ENCODE assay signal across 9 mouse cellular contexts in genomic region chr1:62707913-62708860, GRCm38 (mm10). TPM values are rescaled to one million over a fixed set of nuclear protein-coding genes. Genes with fewer than 3 reads are reported as not detected.
DNase-seq lines count a peak whose midpoint lies in the region; ATAC-seq and TF ChIP-seq lines count a peak whose summit lies in the region.
"Had no signal": no experiment of that assay in that cellular context is flagged by ENCODE, and none has a peak within 500 bp of the region (broad histone marks: within the 10 kb centered on the region; RNA-seq: fewer than 3 reads in every experiment).

No protein-coding gene starts in this region.

- no peak overlapping the region for H3K9ac ChIP-seq in heart, postnatal 0 days (replicated peaks; ENCODE audit: low read depth, low read length)
- no peak overlapping the region for H3K9ac ChIP-seq in liver, postnatal 0 days (replicated peaks)

- H3K36me3 ChIP-seq in E14TG2a.4 (ENCODE audit: insufficient read depth, low read length) = no peaks in the 10 kb centered on the region
- H3K36me3 ChIP-seq in heart, postnatal 0 days (replicated peaks; ENCODE audit: control insufficient read depth, insufficient read depth, low read length) = no peaks in the 10 kb centered on the region
- no peaks in the 10 kb centered on the region for H3K36me3 ChIP-seq in liver, postnatal 0 days (replicated peaks; ENCODE audit: insufficient read depth, low read length)

- H3K4me2 ChIP-seq in heart, postnatal 0 days (ENCODE audit: low read depth, low read length) = peak overlapping the region; percentile 90
- H3K4me2 ChIP-seq in liver, postnatal 0 days (ENCODE audit: low read depth, low read length) = peak overlapping the region; percentile 82; the same call in 1 of the 2 replicates

- peaks cover 64% of the 10 kb centered on the region for H3K4me1 ChIP-seq in E14TG2a.4 (replicated peaks; ENCODE audit: low read depth, low read length)
- H3K4me1 ChIP-seq in heart, postnatal 0 days (ENCODE audit: control insufficient read depth, insufficient read depth) = peaks cover 12% of the 10 kb centered on the region; the same call in 1 of the 2 replicates
- H3K4me1 ChIP-seq in liver, postnatal 0 days (ENCODE audit: insufficient read depth) = peaks cover 19% of the 10 kb centered on the region

- H3K4me3 ChIP-seq in E14TG2a.4 (replicated peaks; ENCODE audit: low read length) = peak overlapping the region; percentile 23; the same call in 1 of the 2 replicates
- H3K4me3 ChIP-seq in heart, postnatal 0 days (ENCODE audit: low read depth, low read length) = peak overlapping the region; percentile 60
- H3K4me3 ChIP-seq in liver, postnatal 0 days (ENCODE audit: low read depth, low read length) = no peak overlapping the region

- no peaks in the 10 kb centered on the region for H3K9me3 ChIP-seq in E14TG2a.4 (ENCODE audit: low read length)
- no peaks in the 10 kb centered on the region for H3K9me3 ChIP-seq in heart, postnatal 0 days (replicated peaks; ENCODE audit: control insufficient read depth, low read length)
- no peaks in the 10 kb centered on the region for H3K9me3 ChIP-seq in liver, postnatal 0 days (ENCODE audit: low read length)

- H3K27me3 ChIP-seq in E14TG2a.4 (ENCODE audit: insufficient read depth, low read length) = peaks cover 82% of the 10 kb centered on the region
- H3K27me3 ChIP-seq in heart, postnatal 0 days (ENCODE audit: control insufficient read depth, insufficient read depth, low read length) = peaks cover 19% of the 10 kb centered on the region
- H3K27me3 ChIP-seq in liver, postnatal 0 days (ENCODE audit: insufficient read depth, low read length) = peaks cover 64% of the 10 kb centered on the region

- ATAC-seq in heart, postnatal 0 days (ENCODE audit: insufficient read depth, low read depth) = no peak
- no peak for ATAC-seq in liver, postnatal 0 days
- ATAC-seq in erythroid progenitor cell, adult 5-6 weeks (replicated peaks; ENCODE audit: low FRiP score, poor library complexity, severe bottlenecking) = no peak

- intact Hi-C loops in heart, postnatal 10 days (cut with DNase I) = loop anchor here (10.0 kb wide), 1 partner anchor 1653 kb away; no protein-coding TSS in a partner anchor

- no peak for TF ChIP-seq CTCF in E14TG2a.4 (conservative IDR thresholded peaks at IDR 0.05; ENCODE audit: low read length)
- TF ChIP-seq CTCF in heart, postnatal 0 days (IDR thresholded peaks at IDR 0.05; ENCODE audit: low read depth) = no peak
- no peak for TF ChIP-seq CTCF in liver, postnatal 0 days (IDR thresholded peaks at IDR 0.05; ENCODE audit: low read depth)

- DNase-seq in heart, adult 11 months = peak; percentile 89
- no peak for DNase-seq in heart, postnatal 10 days
- DNase-seq in heart, postnatal 0 days (ENCODE audit: low spot score) = no peak
- no peak for DNase-seq in liver, postnatal 0 days
- no peak for DNase-seq in testis, postnatal 14 days (ENCODE audit: low spot score)
- no peak for DNase-seq in layer of hippocampus, postnatal 14 days (ENCODE audit: low spot score in 2 of 2)
- DNase-seq: spleen, adult 18-20 months had no signal

- 29% methylated on average over 17 of the region's 17 CpGs for WGBS in heart, postnatal 0 days
- WGBS in liver, postnatal 0 days (ENCODE audit: insufficient replicate concordance) = 31% methylated on average over 17 of the region's 17 CpGs

- no peak overlapping the region for H3K27ac ChIP-seq in heart, postnatal 0 days (ENCODE audit: low read depth)
- H3K27ac ChIP-seq in liver, postnatal 0 days (ENCODE audit: low read depth) = no peak overlapping the region

- no peak for TF ChIP-seq EP300 in heart, postnatal 0 days (IDR thresholded peaks at IDR 0.05; ENCODE audit: low read depth)
- no peak for TF ChIP-seq EP300 in liver, postnatal 0 days (IDR thresholded peaks at IDR 0.05; ENCODE audit: low read depth)

RNA-seq across cellular contexts. Expression of gene Nrp2, which starts 5.1 kb away (rescaled TPM):
- total RNA-seq in heart, postnatal 10 days (2021) = 10 to 100 TPM; 64.3 to 76.0 TPM
- total RNA-seq in heart, postnatal 0 days (2014; rRNA removed; ENCODE audit: low replicate concordance) = 12.8 and 20.2 TPM in 2 replicates
- 5.2 and 5.4 TPM in 2 replicates for polyA plus RNA-seq in heart, postnatal 0 days (2015; fragmentation: Nextera tagmentation; extraction: Ambion mirVana)
- polyA plus RNA-seq in liver, postnatal 0 days (2015; fragmentation: Nextera tagmentation; extraction: Ambion mirVana) = 0.86 and 0.96 TPM in 2 replicates
- 10 to 100 TPM; 70.2 to 79.5 TPM for total RNA-seq in layer of hippocampus, postnatal 14 days (2021)
- 0.72 and 1.7 TPM in 2 replicates for total RNA-seq in erythroid progenitor cell, adult 5-6 weeks (2015; ENCODE audit: low replicate concordance)
- 1.3 and 2.7 TPM in 2 replicates for total RNA-seq in erythroid progenitor cell, adult 5-6 weeks (2017; ENCODE audit: low replicate concordance)
